ENCODE assay signal across 8 mouse cellular contexts in the genomic region with DNA sequence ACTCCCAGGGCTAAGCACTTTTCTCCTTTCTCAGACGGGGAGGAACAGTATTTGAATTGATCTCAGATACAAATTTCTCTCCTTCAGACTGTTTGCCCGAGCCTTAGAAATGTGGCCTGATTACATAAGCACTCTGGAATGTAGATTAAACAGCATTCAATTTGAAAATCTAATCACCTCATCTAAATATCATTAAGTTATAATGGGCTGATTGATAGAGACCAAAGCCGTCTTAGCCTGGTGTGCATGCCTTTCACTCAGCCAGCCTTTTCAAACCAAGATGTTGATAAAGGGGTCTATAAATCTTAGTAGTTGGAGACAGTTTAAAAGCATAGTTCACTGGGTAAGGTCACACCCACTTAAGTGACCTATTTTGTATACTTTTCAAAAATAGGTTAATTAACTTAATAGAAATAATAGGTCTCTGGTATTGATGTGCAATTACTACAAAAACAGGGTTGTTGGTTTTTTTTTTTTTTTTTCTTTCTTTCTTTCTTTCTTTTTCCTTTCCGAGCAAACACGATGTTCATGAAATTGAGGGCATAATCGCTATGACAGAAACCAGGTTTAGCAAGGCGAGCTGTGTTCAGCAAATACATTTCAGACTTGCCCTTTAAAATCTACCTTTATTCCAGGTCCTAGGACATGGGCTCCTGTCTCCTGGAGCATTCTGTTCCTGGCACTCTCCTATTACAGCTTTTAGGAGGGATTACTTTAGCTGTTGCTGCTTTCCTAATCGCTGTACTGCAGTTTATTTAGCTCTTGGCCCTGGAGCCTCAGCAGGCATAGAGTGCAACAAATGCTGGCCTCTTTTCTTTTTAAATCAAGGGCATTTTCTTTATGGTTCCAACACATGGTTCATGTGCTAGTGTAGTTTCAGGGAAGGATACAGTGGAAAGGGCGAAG.
DNase-seq lines count a peak whose midpoint lies in the region; ATAC-seq lines count a peak whose summit lies in the region.

No protein-coding gene starts in this region.

- no peak for DNase-seq in kidney, postnatal 4 days
- DNase-seq in embryonic facial prominence, embryonic 10.5 days (ENCODE audit: low spot score), result no peak
- DNase-seq in fat pad, adult 2 months (ENCODE audit: extremely low read depth, low read depth, low spot score), result peak; percentile 77
- no peak for DNase-seq in limb, embryonic 10.5 days (ENCODE audit: low spot score)
- no peak for DNase-seq in layer of hippocampus, postnatal 36 days
- DNase-seq in cerebellum, postnatal 25 days, result no peak
- DNase-seq in layer of hippocampus, adult 8-10 months (ENCODE audit: low spot score in 2 of 2), result no peak

- WGBS in kidney, embryonic 16.5 days, result 40% methylated on average over 9 of the region's 9 CpGs
- WGBS in embryonic facial prominence, embryonic 10.5 days, result 41% methylated on average over 9 of the region's 9 CpGs
- 24% methylated on average over 9 of the region's 9 CpGs for WGBS in limb, embryonic 10.5 days

- ATAC-seq in kidney, embryonic 16.5 days (ENCODE audit: low FRiP score, low TSS enrichment), result peak; percentile 47; the same call in 1 of the 2 replicates

- H3K9ac ChIP-seq in kidney, embryonic 16.5 days (replicated peaks; ENCODE audit: low read length), result no peak overlapping the region

- H3K4me2 ChIP-seq in kidney, embryonic 16.5 days (replicated peaks; ENCODE audit: low read depth, low read length), result no peak overlapping the region

- H3K4me3 ChIP-seq in kidney, embryonic 16.5 days (ENCODE audit: low read length), result no peak overlapping the region
- H3K4me3 ChIP-seq in embryonic facial prominence, embryonic 10.5 days, result no peak overlapping the region
- no peak overlapping the region; the same call in 1 of the 2 replicates for H3K4me3 ChIP-seq in limb, embryonic 10.5 days

- H3K36me3 ChIP-seq in kidney, embryonic 16.5 days (ENCODE audit: insufficient read depth, low read length), result no peaks in the 10 kb centered on the region
- no peaks in the 10 kb centered on the region for H3K36me3 ChIP-seq in embryonic facial prominence, embryonic 10.5 days (replicated peaks)
- no peaks in the 10 kb centered on the region for H3K36me3 ChIP-seq in limb, embryonic 10.5 days

- H3K27me3 ChIP-seq in kidney, embryonic 16.5 days (ENCODE audit: insufficient read depth, low read length), result no peaks in the 10 kb centered on the region
- no peaks in the 10 kb centered on the region for H3K27me3 ChIP-seq in embryonic facial prominence, embryonic 10.5 days (replicated peaks; ENCODE audit: low read depth, poor library complexity, severe bottlenecking)
- peaks cover 20% of the 10 kb centered on the region; the same call in 1 of the 2 replicates for H3K27me3 ChIP-seq in limb, embryonic 10.5 days (ENCODE audit: low read depth, poor library complexity, severe bottlenecking)

- H3K4me1 ChIP-seq in kidney, embryonic 16.5 days (ENCODE audit: insufficient read depth, low read length), result peaks cover 49% of the 10 kb centered on the region
- H3K4me1 ChIP-seq in embryonic facial prominence, embryonic 10.5 days, result peaks cover 57% of the 10 kb centered on the region
- H3K4me1 ChIP-seq in limb, embryonic 10.5 days, result peaks cover 64% of the 10 kb centered on the region

- peak overlapping the region; percentile 85 for H3K27ac ChIP-seq in kidney, embryonic 16.5 days (ENCODE audit: low read length)
- peak overlapping the region; percentile 67 for H3K27ac ChIP-seq in embryonic facial prominence, embryonic 10.5 days (replicated peaks)
- H3K27ac ChIP-seq in limb, embryonic 10.5 days, result peak overlapping the region; percentile 72

- no peaks in the 10 kb centered on the region for H3K9me3 ChIP-seq in kidney, embryonic 16.5 days (ENCODE audit: low read length)
- no peaks in the 10 kb centered on the region for H3K9me3 ChIP-seq in embryonic facial prominence, embryonic 10.5 days
- H3K9me3 ChIP-seq in limb, embryonic 10.5 days (replicated peaks), result no peaks in the 10 kb centered on the region
